In genomic region chr5:136846385-136847264, GRCm38 (mm10) we compare ENCODE assay signal across 29 mouse cellular contexts. TPM values are rescaled to one million over a fixed set of nuclear protein-coding genes. Genes with fewer than 3 reads are reported as not detected.
A peak's percentile ranks its signal among the peaks of the same experiment; 100 is the strongest.
DNase-seq lines count a peak whose midpoint lies in the region; ATAC-seq and TF ChIP-seq lines count a peak whose summit lies in the region.
"Had no signal": no experiment of that assay in that cellular context is flagged by ENCODE, and none has a peak within 500 bp of the region (broad histone marks: within the 10 kb centered on the region; RNA-seq: fewer than 3 reads in every experiment).

No protein-coding gene starts in this region.

- DNase-seq in heart, postnatal 4 days: no peak
- DNase-seq in midbrain, embryonic 11.5 days (ENCODE audit: low spot score, missing footprints): peak; percentile 51
- DNase-seq in stomach, postnatal 0 days (ENCODE audit: low spot score): no peak
- no peak for DNase-seq in cerebellum, postnatal 14 days
- no peak for DNase-seq in kidney, postnatal 4 days
- DNase-seq: adrenal gland, adult 8-10 months; cerebellum, adult 2 months; cerebellum, postnatal 25 days; embryo, embryonic 11 days; kidney, adult 2 months; kidney, postnatal 36 days; liver; lung, adult 2 months; lung, postnatal 4 days; thymus, adult 18-20 months; thymus, postnatal 36 days had no signal

- no peak overlapping the region for H3K27ac ChIP-seq in heart, embryonic 12.5 days (ENCODE audit: poor library complexity, severe bottlenecking)
- no peak overlapping the region for H3K27ac ChIP-seq in midbrain, embryonic 11.5 days (ENCODE audit: low read depth, low read length)
- H3K27ac ChIP-seq in midbrain, embryonic 13.5 days: no peak overlapping the region
- H3K27ac ChIP-seq in limb, embryonic 12.5 days: no peak overlapping the region
- H3K27ac ChIP-seq in stomach, postnatal 0 days (replicated peaks): no peak overlapping the region
- H3K27ac ChIP-seq: hindbrain, embryonic 12.5 days; hindbrain, postnatal 0 days; intestine, embryonic 15.5 days; liver, embryonic 14.5 days; stomach, embryonic 15.5 days had no signal

- no peak for TF ChIP-seq CTCF in stomach, postnatal 0 days (IDR thresholded peaks at IDR 0.05; ENCODE audit: low read depth)

- 0 out of 2 replicates have a peak, but pooled peaks cover 2% of the 10 kb centered on the region for H3K9me3 ChIP-seq in heart, embryonic 12.5 days (replicated peaks)
- H3K9me3 ChIP-seq in midbrain, embryonic 11.5 days (ENCODE audit: control insufficient read depth, low read length): no peaks in the 10 kb centered on the region
- no peaks in the 10 kb centered on the region for H3K9me3 ChIP-seq in midbrain, embryonic 13.5 days
- peaks cover 3% of the 10 kb centered on the region; the same call in 1 of the 2 replicates for H3K9me3 ChIP-seq in limb, embryonic 12.5 days
- no peaks in the 10 kb centered on the region for H3K9me3 ChIP-seq in stomach, postnatal 0 days (ENCODE audit: control insufficient read depth, low read length)
- H3K9me3 ChIP-seq: hindbrain, embryonic 12.5 days; intestine, embryonic 15.5 days; stomach, embryonic 15.5 days had no signal

- H3K27me3 ChIP-seq in heart, embryonic 12.5 days (replicated peaks): no peaks in the 10 kb centered on the region
- H3K27me3 ChIP-seq in midbrain, embryonic 11.5 days (ENCODE audit: control insufficient read depth, insufficient read depth, low read length): no peaks in the 10 kb centered on the region
- H3K27me3 ChIP-seq in midbrain, embryonic 13.5 days: no peaks in the 10 kb centered on the region
- H3K27me3 ChIP-seq in limb, embryonic 12.5 days: no peaks in the 10 kb centered on the region
- H3K27me3 ChIP-seq in stomach, postnatal 0 days (ENCODE audit: control insufficient read depth, insufficient read depth, low read length): no peaks in the 10 kb centered on the region
- H3K27me3 ChIP-seq: intestine, embryonic 15.5 days; stomach, embryonic 15.5 days had no signal

- ATAC-seq in heart, embryonic 12.5 days (ENCODE audit: insufficient number of reproducible peaks, low FRiP score): peak; percentile 63; the same call in 1 of the 2 replicates
- ATAC-seq in midbrain, embryonic 11.5 days (ENCODE audit: low FRiP score): no peak
- no peak for ATAC-seq in midbrain, embryonic 13.5 days
- ATAC-seq in limb, embryonic 12.5 days (ENCODE audit: insufficient number of reproducible peaks, insufficient read depth, low FRiP score, low TSS enrichment, low read depth): 0 out of 2 replicates have a peak, but pooled peaks have one; percentile 19
- ATAC-seq in stomach, postnatal 0 days (ENCODE audit: low FRiP score, low TSS enrichment): 0 out of 2 replicates have a peak, but pooled peaks have one; percentile 8
- ATAC-seq: activated CD4-positive, CD25-positive, alpha-beta regulatory T cell, adult 4 months; forebrain, embryonic 14.5 days; hindbrain, postnatal 0 days; intestine, embryonic 15.5 days; midbrain, embryonic 16.5 days had no signal

- H3K36me3 ChIP-seq in heart, embryonic 12.5 days: no peaks in the 10 kb centered on the region
- no peaks in the 10 kb centered on the region for H3K36me3 ChIP-seq in midbrain, embryonic 11.5 days (ENCODE audit: control insufficient read depth, insufficient read depth, low read length)
- H3K36me3 ChIP-seq in midbrain, embryonic 13.5 days: no peaks in the 10 kb centered on the region
- H3K36me3 ChIP-seq in limb, embryonic 12.5 days: peaks cover 81% of the 10 kb centered on the region
- no peaks in the 10 kb centered on the region for H3K36me3 ChIP-seq in stomach, postnatal 0 days (ENCODE audit: control insufficient read depth, insufficient read depth, low read length)
- H3K36me3 ChIP-seq: hindbrain, embryonic 12.5 days; intestine, embryonic 15.5 days; stomach, embryonic 15.5 days had no signal

- H3K4me1 ChIP-seq in heart, embryonic 12.5 days (replicated peaks): no peaks in the 10 kb centered on the region; the same call in 1 of the 2 replicates
- H3K4me1 ChIP-seq in midbrain, embryonic 11.5 days (ENCODE audit: control insufficient read depth, insufficient read depth, low read length): no peaks in the 10 kb centered on the region
- H3K4me1 ChIP-seq in midbrain, embryonic 13.5 days (replicated peaks): no peaks in the 10 kb centered on the region
- peaks cover 20% of the 10 kb centered on the region for H3K4me1 ChIP-seq in limb, embryonic 12.5 days (replicated peaks)
- H3K4me1 ChIP-seq in stomach, postnatal 0 days (replicated peaks; ENCODE audit: control insufficient read depth, insufficient read depth): no peaks in the 10 kb centered on the region
- H3K4me1 ChIP-seq: hindbrain, embryonic 12.5 days; intestine, embryonic 15.5 days; stomach, embryonic 15.5 days had no signal

- H3K4me3 ChIP-seq in heart, embryonic 12.5 days: no peak overlapping the region
- no peak overlapping the region for H3K4me3 ChIP-seq in midbrain, embryonic 11.5 days (ENCODE audit: low read depth, low read length)
- H3K4me3 ChIP-seq in midbrain, embryonic 13.5 days (replicated peaks): no peak overlapping the region
- H3K4me3 ChIP-seq in limb, embryonic 12.5 days (replicated peaks): no peak overlapping the region
- no peak overlapping the region for H3K4me3 ChIP-seq in stomach, postnatal 0 days (ENCODE audit: low read depth, low read length)
- H3K4me3 ChIP-seq: hindbrain, embryonic 12.5 days; intestine, embryonic 15.5 days; stomach, embryonic 15.5 days had no signal

- TF ChIP-seq EP300 in stomach, postnatal 0 days (optimal IDR thresholded peaks at IDR 0.05): no peak

- no peak overlapping the region for H3K4me2 ChIP-seq in heart, embryonic 12.5 days
- no peak overlapping the region for H3K4me2 ChIP-seq in midbrain, embryonic 11.5 days
- H3K4me2 ChIP-seq in midbrain, embryonic 13.5 days (replicated peaks): no peak overlapping the region
- H3K4me2 ChIP-seq in limb, embryonic 12.5 days: no peak overlapping the region
- no peak overlapping the region for H3K4me2 ChIP-seq in stomach, postnatal 0 days (replicated peaks; ENCODE audit: low read depth)
- H3K4me2 ChIP-seq: hindbrain, embryonic 12.5 days; intestine, embryonic 15.5 days; stomach, embryonic 15.5 days had no signal

- H3K9ac ChIP-seq in heart, embryonic 12.5 days: no peak overlapping the region
- no peak overlapping the region for H3K9ac ChIP-seq in midbrain, embryonic 11.5 days (ENCODE audit: low read length)
- no peak overlapping the region for H3K9ac ChIP-seq in midbrain, embryonic 13.5 days (replicated peaks)
- H3K9ac ChIP-seq in limb, embryonic 12.5 days (replicated peaks): no peak overlapping the region
- no peak overlapping the region for H3K9ac ChIP-seq in stomach, postnatal 0 days (ENCODE audit: low read length)
- H3K9ac ChIP-seq: hindbrain, embryonic 12.5 days; intestine, embryonic 15.5 days; liver, embryonic 14.5 days; stomach, embryonic 15.5 days had no signal

- 76% methylated on average over 19 of the region's 19 CpGs for WGBS in heart, embryonic 12.5 days
- 81% methylated on average over 19 of the region's 19 CpGs for WGBS in midbrain, embryonic 11.5 days
- WGBS in midbrain, embryonic 13.5 days: 81% methylated on average over 19 of the region's 19 CpGs
- 83% methylated on average over 19 of the region's 19 CpGs for WGBS in limb, embryonic 12.5 days
- 70% methylated on average over 19 of the region's 19 CpGs for WGBS in stomach, postnatal 0 days

RNA-seq across cellular contexts. Expression of gene Col26a1, which starts 36.4 kb away (rescaled TPM):
- 21.4 and 21.6 TPM in 2 replicates for polyA plus RNA-seq in heart, embryonic 12.5 days (2016; fragmentation: Nextera tagmentation; extraction: Ambion mirVana)
- total RNA-seq in heart, postnatal 4 days (2021): 10 to 100 TPM; 10.7 to 11.4 TPM
- polyA plus RNA-seq in midbrain, embryonic 11.5 days (2014; fragmentation: Nextera tagmentation; extraction: Ambion mirVana): 18.8 and 21.9 TPM in 2 replicates
- polyA plus RNA-seq in midbrain, embryonic 13.5 days (2015; fragmentation: Nextera tagmentation; extraction: Ambion mirVana): 14.0 and 19.0 TPM in 2 replicates
- 145 and 155 TPM in 2 replicates for polyA plus RNA-seq in limb, embryonic 12.5 days (2016; fragmentation: Nextera tagmentation; extraction: Ambion mirVana)
- polyA plus RNA-seq in stomach, postnatal 0 days (2015; fragmentation: Nextera tagmentation; extraction: Ambion mirVana): 2.9 and 3.5 TPM in 2 replicates
- total RNA-seq: MEL; neutrophil, adult 5-6 weeks had no signal
- polyA plus RNA-seq: activated CD4-positive, CD25-positive, alpha-beta regulatory T cell, adult 4 months had no signal

Comparison
In these comparisons a context has a peak if more than half of its experiments do, and no peak if none do; other contexts are left out.
1. ATAC-seq: peak in heart, embryonic 12.5 days (single experiment), limb, embryonic 12.5 days (single experiment) and stomach, postnatal 0 days (single experiment); none in midbrain, embryonic 11.5 days (single experiment) and midbrain, embryonic 13.5 days (single experiment).